ENCODE assay signal across 10 mouse cellular contexts in the genomic region with DNA sequence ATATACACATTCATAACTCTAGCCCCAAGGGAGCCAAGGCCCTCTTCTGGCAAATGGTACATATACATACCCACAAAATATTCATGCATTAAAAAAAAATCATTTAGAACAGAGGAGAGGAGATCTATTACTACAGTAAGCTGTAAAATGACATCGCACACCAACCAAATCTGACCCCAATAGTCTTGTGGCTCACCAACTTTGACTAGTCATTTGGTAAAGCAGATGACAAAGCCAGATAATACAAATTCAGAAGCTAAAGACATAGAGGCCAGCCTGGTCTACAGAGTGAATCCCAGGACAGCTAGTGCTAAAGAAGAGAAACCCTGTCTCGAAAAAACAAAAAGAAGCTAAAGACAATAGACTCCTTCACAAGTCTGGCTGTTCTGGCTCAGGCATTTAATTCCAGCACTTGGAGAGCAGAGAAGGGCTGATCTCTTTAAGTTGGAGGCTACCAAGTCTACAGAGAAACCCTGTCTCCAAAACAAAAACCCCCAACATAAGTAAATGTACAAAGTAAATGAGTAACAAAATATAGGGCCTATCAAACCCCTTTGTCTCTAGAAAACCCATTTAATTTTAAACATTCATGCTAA. TPM values are rescaled to one million over a fixed set of nuclear protein-coding genes. Genes with fewer than 3 reads are reported as not detected.
DNase-seq lines count a peak whose midpoint lies in the region; ATAC-seq and TF ChIP-seq lines count a peak whose summit lies in the region.
"Had no signal": no experiment of that assay in that cellular context is flagged by ENCODE, and none has a peak within 500 bp of the region (broad histone marks: within the 10 kb centered on the region; RNA-seq: fewer than 3 reads in every experiment).

No protein-coding gene starts in this region.

- peak overlapping the region; percentile 89 for H3K4me2 ChIP-seq in embryonic facial prominence, embryonic 14.5 days (ENCODE audit: low read depth, low read length)
- H3K4me2 ChIP-seq in neural tube, embryonic 14.5 days (ENCODE audit: low read depth, low read length) = peak overlapping the region; percentile 67

- no peak for DNase-seq in left cerebral cortex, adult 2 months (ENCODE audit: extremely low spot score in 1 of 2, low spot score in 2 of 2)
- no peak for DNase-seq in left cerebral cortex, postnatal 25 days (ENCODE audit: low spot score in 2 of 2)
- DNase-seq in embryonic facial prominence, embryonic 14.5 days (ENCODE audit: low spot score) = peak; percentile 8
- DNase-seq in limb, embryonic 10.5 days (ENCODE audit: low spot score) = no peak
- DNase-seq in cerebellum, adult 11-12 months = no peak
- DNase-seq: gastrocnemius, postnatal 14 days; retina, postnatal 1 day had no signal

- H3K4me1 ChIP-seq in embryonic facial prominence, embryonic 14.5 days (ENCODE audit: control insufficient read depth, insufficient read depth, low read length) = peaks cover 26% of the 10 kb centered on the region
- H3K4me1 ChIP-seq in limb, embryonic 10.5 days = peaks cover 16% of the 10 kb centered on the region
- H3K4me1 ChIP-seq in neural tube, embryonic 14.5 days (ENCODE audit: control insufficient read depth, insufficient read depth, low read length) = peaks cover 20% of the 10 kb centered on the region

- no peak overlapping the region for H3K27ac ChIP-seq in left cerebral cortex, adult 2 months
- H3K27ac ChIP-seq in embryonic facial prominence, embryonic 14.5 days (replicated peaks; ENCODE audit: low read depth, low read length) = no peak overlapping the region
- H3K27ac ChIP-seq in limb, embryonic 10.5 days = no peak overlapping the region
- no peak overlapping the region for H3K27ac ChIP-seq in neural tube, embryonic 14.5 days (ENCODE audit: low read depth, low read length)

- WGBS in embryonic facial prominence, embryonic 14.5 days = 49% methylated on average over 2 of the region's 2 CpGs
- 74% methylated on average over 2 of the region's 2 CpGs for WGBS in limb, embryonic 10.5 days
- 42% methylated on average over 2 of the region's 2 CpGs for WGBS in neural tube, embryonic 14.5 days

- no peaks in the 10 kb centered on the region for H3K27me3 ChIP-seq in embryonic facial prominence, embryonic 14.5 days (replicated peaks; ENCODE audit: control insufficient read depth, insufficient read depth, low read length)
- H3K27me3 ChIP-seq in limb, embryonic 10.5 days (ENCODE audit: low read depth, poor library complexity, severe bottlenecking) = no peaks in the 10 kb centered on the region
- H3K27me3 ChIP-seq in neural tube, embryonic 14.5 days (ENCODE audit: control insufficient read depth, insufficient read depth, low read length) = no peaks in the 10 kb centered on the region

- H3K4me3 ChIP-seq in left cerebral cortex, adult 2 months = peak overlapping the region; percentile 86; the same call in 1 of the 2 replicates
- H3K4me3 ChIP-seq in embryonic facial prominence, embryonic 14.5 days (ENCODE audit: low read depth, low read length) = peak overlapping the region; percentile 83
- H3K4me3 ChIP-seq in limb, embryonic 10.5 days = peak overlapping the region; percentile 96
- H3K4me3 ChIP-seq in neural tube, embryonic 14.5 days (ENCODE audit: low read depth, low read length) = peak overlapping the region; percentile 99

- no peaks in the 10 kb centered on the region for H3K9me3 ChIP-seq in embryonic facial prominence, embryonic 14.5 days (ENCODE audit: control insufficient read depth, low read length)
- H3K9me3 ChIP-seq in limb, embryonic 10.5 days (replicated peaks) = no peaks in the 10 kb centered on the region
- H3K9me3 ChIP-seq in neural tube, embryonic 14.5 days (ENCODE audit: control insufficient read depth, low read length) = no peaks in the 10 kb centered on the region

- peak overlapping the region; percentile 35; the same call in 1 of the 2 replicates for H3K9ac ChIP-seq in embryonic facial prominence, embryonic 14.5 days (ENCODE audit: low read depth, low read length)
- no peak overlapping the region for H3K9ac ChIP-seq in neural tube, embryonic 14.5 days (replicated peaks; ENCODE audit: low read depth, low read length)

- intact Hi-C loops in left cerebral cortex, adult 2 months (cut with DNase I) = no loop called here
- intact Hi-C loops in left cerebral cortex, postnatal 25 days (cut with DNase I) = loop anchor here (10.0 kb wide), 1 partner anchor 260 kb away; a partner anchor contains a TSS

- H3K36me3 ChIP-seq in embryonic facial prominence, embryonic 14.5 days (ENCODE audit: control insufficient read depth, insufficient read depth, low read length) = peaks cover 24% of the 10 kb centered on the region
- H3K36me3 ChIP-seq in limb, embryonic 10.5 days = peaks cover 45% of the 10 kb centered on the region
- H3K36me3 ChIP-seq in neural tube, embryonic 14.5 days (ENCODE audit: control insufficient read depth, insufficient read depth, low read length) = peaks cover 7% of the 10 kb centered on the region; the same call in 1 of the 2 replicates

- no peak for ATAC-seq in embryonic facial prominence, embryonic 14.5 days (ENCODE audit: low read depth)
- ATAC-seq in neural tube, embryonic 14.5 days (ENCODE audit: low read depth) = no peak
- ATAC-seq in granulocyte monocyte progenitor cell, adult 5-6 weeks (replicated peaks; ENCODE audit: poor library complexity, severe bottlenecking) = no peak
- no peak for ATAC-seq in erythroid progenitor cell, adult 5-6 weeks (replicated peaks; ENCODE audit: low FRiP score, poor library complexity, severe bottlenecking)

- no peak for TF ChIP-seq CTCF in left cerebral cortex, adult 2 months (IDR thresholded peaks at IDR 0.05)

RNA-seq across cellular contexts. Expression of a gene that starts 2.2 kb away (rescaled TPM):
- 100 to 1,000 TPM in 1 of 2 experiments, 10 to 100 TPM in 1; 95.3 to 102 TPM for total RNA-seq in left cerebral cortex, adult 2 months (2021)
- total RNA-seq in left cerebral cortex, postnatal 25 days (2021) = 100 to 1,000 TPM; 100 to 102 TPM
- 22.6 and 25.5 TPM in 2 replicates for polyA plus RNA-seq in embryonic facial prominence, embryonic 14.5 days (2014; fragmentation: Nextera tagmentation; extraction: Ambion mirVana)
- polyA plus RNA-seq in limb, embryonic 10.5 days (2016; fragmentation: Nextera tagmentation; extraction: Ambion mirVana) = 37.0 and 40.9 TPM in 2 replicates
- 26.5 and 41.2 TPM in 2 replicates for polyA plus RNA-seq in neural tube, embryonic 14.5 days (2014; fragmentation: Nextera tagmentation; extraction: Ambion mirVana)
- total RNA-seq in granulocyte monocyte progenitor cell, adult 5-6 weeks (2014; fragmentation: Nextera tagmentation) = 176 and 196 TPM in 2 replicates
- 132 and 142 TPM in 2 replicates for total RNA-seq in granulocyte monocyte progenitor cell, adult 5-6 weeks (2017)
- 101 and 128 TPM in 2 replicates for total RNA-seq in erythroid progenitor cell, adult 5-6 weeks (2015; ENCODE audit: low replicate concordance)
- total RNA-seq in erythroid progenitor cell, adult 5-6 weeks (2017; ENCODE audit: low replicate concordance) = 83.7 and 154 TPM in 2 replicates
